ENCODE assay signal across 8 mouse cellular contexts in genomic region chr8:126970579-126971313, GRCm38 (mm10). TPM values are rescaled to one million over a fixed set of nuclear protein-coding genes. Genes with fewer than 3 reads are reported as not detected.
DNase-seq lines count a peak whose midpoint lies in the region; ATAC-seq and TF ChIP-seq lines count a peak whose summit lies in the region.

Rbm34 (minus strand) TSS chr8:126971071.

- no peaks in the 10 kb centered on the region for H3K27me3 ChIP-seq in hindbrain, postnatal 0 days (ENCODE audit: insufficient read depth, low read length)

- peak within 1 kb of the TSS; percentile 84 for H3K4me2 ChIP-seq in hindbrain, postnatal 0 days (ENCODE audit: low read depth, low read length)

- peak within 1 kb of the TSS; percentile 80 for H3K4me3 ChIP-seq in gastrocnemius, adult 2 months
- H3K4me3 ChIP-seq in hindbrain, postnatal 0 days (ENCODE audit: low read length): peak within 1 kb of the TSS; percentile 94
- peak within 1 kb of the TSS; percentile 96 for H3K4me3 ChIP-seq in left cerebral cortex, adult 2 months

- 0 out of 2 replicates have a peak, but pooled peaks cover 6% of the 10 kb centered on the region for H3K4me1 ChIP-seq in hindbrain, postnatal 0 days (ENCODE audit: insufficient read depth, low read length)

- peak within 1 kb of the TSS; percentile 76 for H3K9ac ChIP-seq in hindbrain, postnatal 0 days (replicated peaks; ENCODE audit: low read length)

- peak within 1 kb of the TSS; percentile 90 for H3K27ac ChIP-seq in gastrocnemius, adult 2 months
- peak within 1 kb of the TSS; percentile 88 for H3K27ac ChIP-seq in hindbrain, postnatal 0 days
- peak within 1 kb of the TSS; percentile 84 for H3K27ac ChIP-seq in left cerebral cortex, adult 2 months

- peak; percentile 98 for ATAC-seq in hindbrain, postnatal 0 days
- peak; percentile 96 for ATAC-seq in megakaryocyte, adult 5-6 weeks (ENCODE audit: poor library complexity, severe bottlenecking)

- DNase-seq in WW6 (ENCODE audit: low read depth, low spot score): peak; percentile 98
- DNase-seq in cerebellum, postnatal 4 days (ENCODE audit: low spot score in 2 of 2): peak; percentile 83 to 94
- peak; percentile 92 for DNase-seq in gastrocnemius, adult 2 months
- peak; percentile 97 for DNase-seq in hindbrain, postnatal 0 days (ENCODE audit: low spot score)
- peak; percentile 93 to 94 for DNase-seq in left cerebral cortex, adult 2 months (ENCODE audit: extremely low spot score in 1 of 2, low spot score in 2 of 2)
- DNase-seq in right cerebral cortex, adult 2 months (ENCODE audit: low spot score in 2 of 2): peak; percentile 94 to 97
- DNase-seq in urinary bladder, postnatal 14 days (ENCODE audit: low spot score): peak; percentile 92

- TF ChIP-seq CTCF in gastrocnemius, adult 2 months (IDR thresholded peaks at IDR 0.05): no peak
- no peak for TF ChIP-seq CTCF in hindbrain, postnatal 0 days (IDR thresholded peaks at IDR 0.05; ENCODE audit: low read depth)
- no peak for TF ChIP-seq CTCF in left cerebral cortex, adult 2 months (IDR thresholded peaks at IDR 0.05)

- intact Hi-C loops in gastrocnemius, adult 2 months (cut with DNase I): loop anchor here (5.0 kb wide), 1 partner anchor 473 kb away; no protein-coding TSS in a partner anchor
- intact Hi-C loops in left cerebral cortex, adult 2 months (cut with DNase I): loop anchor here (2.0 to 10.0 kb wide), 3 partner anchors 26 to 706 kb away; partner anchors contain the start of gene Tomm20

- 0% methylated on average over 50 of the region's 50 CpGs for WGBS in hindbrain, postnatal 0 days

- H3K9me3 ChIP-seq in hindbrain, postnatal 0 days (ENCODE audit: low read length): no peaks in the 10 kb centered on the region

- 0 out of 2 replicates have a peak, but pooled peaks cover 9% of the 10 kb centered on the region for H3K36me3 ChIP-seq in hindbrain, postnatal 0 days (ENCODE audit: insufficient read depth, low read length)

RNA-seq across cellular contexts. Expression of gene Rbm34, which starts in this region (rescaled TPM):
- total RNA-seq in gastrocnemius, adult 2 months (2021): 1 to 10 TPM; 4.7 to 4.8 TPM
- 9.8 and 10.4 TPM in 2 replicates for total RNA-seq in hindbrain, postnatal 0 days (2014; rRNA removed)
- polyA plus RNA-seq in hindbrain, postnatal 0 days (2015; fragmentation: Nextera tagmentation; extraction: Ambion mirVana): 28.3 and 29.0 TPM in 2 replicates
- 10 to 100 TPM; 13.9 to 14.8 TPM for total RNA-seq in left cerebral cortex, adult 2 months (2021)
- 22.9 and 32.9 TPM in 2 replicates for total RNA-seq in megakaryocyte, adult 5-6 weeks (2015)
- total RNA-seq in megakaryocyte, adult 5-6 weeks (2017): 28.2 and 35.2 TPM in 2 replicates

Comparison
In these comparisons a context has a peak if more than half of its experiments do, and no peak if none do; other contexts are left out.
1. Peak in every context shown above with its lines: DNase-seq, ATAC-seq, H3K4me3 ChIP-seq and H3K27ac ChIP-seq.